Mouse (Mus musculus) embryonic facial prominence, embryonic 10.5 days (tissue): Measurements from ENCODE around the gene Sdc1. TPM values are rescaled to one million over a fixed set of nuclear protein-coding genes. Genes with fewer than 3 reads are reported as not detected.

Experiments
- DNase-seq: peaks from one replicate; pipeline ENCODE4 v3.0.0-alpha.2; 2017; ENCODE audit warnings: low spot score
- H3K27ac ChIP-seq: fragments of 300-500 bp; sonication (generic); replicated peaks from 2 replicates; pipeline ENCODE4 v1.5.1; 2016; ENCODE audit warnings: mild to moderate bottlenecking
- H3K27me3 ChIP-seq: fragments of 300-500 bp; sonication (generic); replicated peaks from 2 replicates; pipeline ENCODE4 v1.6.1; 2016; ENCODE audit warnings: low read depth, mild to moderate bottlenecking; ENCODE audit not compliant: poor library complexity, severe bottlenecking
- H3K36me3 ChIP-seq: fragments of 300-500 bp; sonication (generic); replicated peaks from 2 replicates; pipeline ENCODE4 v1.6.1; 2016; ENCODE audit warnings: mild to moderate bottlenecking, moderate library complexity
- H3K4me1 ChIP-seq: fragments of 300-500 bp; sonication (generic); 2 replicates; pipeline ENCODE4 v1.6.1; 2016
- H3K4me3 ChIP-seq: fragments of 300-500 bp; sonication (generic); 2 replicates; pipeline ENCODE4 v1.5.1; 2016; ENCODE audit warnings: mild to moderate bottlenecking, moderate library complexity
- H3K9me3 ChIP-seq: fragments of 300-500 bp; sonication (generic); 2 replicates; pipeline ENCODE4 v1.6.1; 2016; ENCODE audit warnings: mild to moderate bottlenecking
- WGBS: fragments of 180-500 bp; shearing (Covaris S2); methylation state at CpG from one replicate; pipeline ENCODE4 v1.1.7; 2016; 5-methylcytosine and 5-hydroxymethylcytosine counted together
- polyA plus RNA-seq: library from polyadenylated mRNA; unstranded; fragments of >200 nt; fragmentation: Nextera tagmentation; extraction: Ambion mirVana; gene quantifications from 2 replicates; pipeline ENCODE4 v1.2.1, GENCODE M21; 2016

Gene Sdc1
- 157 and 158 TPM in 2 replicates for polyA plus RNA-seq

- Histone ChIP-seq H3K36me3 (peaks cover 2% of the 10 kb centered on the region; the same call in 1 of the 2 replicates), H3K4me3 (peak within 1 kb of the TSS; percentile 88), H3K27ac (peak within 1 kb of the TSS; percentile 97), H3K9me3 (peaks cover 4% of the 10 kb centered on the region; the same call in 1 of the 2 replicates), H3K4me1 (peaks cover 36% of the 10 kb centered on the region), H3K27me3 (no peaks in the 10 kb centered on the region)
- under 1% methylated on average over 67 of the region's 67 CpGs for WGBS
- peak; percentile 99 for DNase-seq
Measured at GRCm38 (mm10) chr12:8770946-8771843, at the start of gene Sdc1. Gene Sdc1 (plus strand): TSS chr12:8771323.

GRCm38 (mm10) chr12:8726890-8727289 lies 44.2 kb upstream of the Sdc1 start:
- Histone ChIP-seq H3K36me3 (peaks cover 97% of the 10 kb centered on the region), H3K27ac (no peak overlapping the region), H3K27me3 (no peaks in the 10 kb centered on the region), H3K9me3 (no peaks in the 10 kb centered on the region), H3K4me3 (no peak overlapping the region), H3K4me1 (no peaks in the 10 kb centered on the region)
- DNase-seq: no peak
- whole genome bisulfite sequencing: 63% methylated on average over 1 of the region's 1 CpGs

- H3K4me1 ChIP-seq: no peaks in the 10 kb centered on the region
- no peaks in the 10 kb centered on the region for H3K27me3 ChIP-seq
- H3K9me3 ChIP-seq: no peaks in the 10 kb centered on the region
- peaks cover 97% of the 10 kb centered on the region for H3K36me3 ChIP-seq
- no peak overlapping the region for H3K4me3 ChIP-seq
- DNase-seq: no peak
- H3K27ac ChIP-seq: no peak overlapping the region
- WGBS: 87% methylated on average over 2 of the region's 2 CpGs
Measured at GRCm38 (mm10) chr12:8728739-8729138, 42.4 kb upstream of the Sdc1 start.

- Histone ChIP-seq H3K4me1 (no peaks in the 10 kb centered on the region), H3K4me3 (no peak overlapping the region), H3K27ac (no peak overlapping the region), H3K36me3 (peaks cover 96% of the 10 kb centered on the region), H3K9me3 (peaks cover 10% of the 10 kb centered on the region; the same call in 1 of the 2 replicates), H3K27me3 (no peaks in the 10 kb centered on the region)
- peak; percentile 6 for DNase-seq
- WGBS: 96% methylated on average over 2 of the region's 2 CpGs
Measured at GRCm38 (mm10) chr12:8753654-8754053, 17.5 kb upstream of the Sdc1 start.

GRCm38 (mm10) chr12:8754116-8754515 lies 17.0 kb upstream of the Sdc1 start:
- DNase-seq: peak; percentile 8
- no peaks in the 10 kb centered on the region for H3K4me1 ChIP-seq
- WGBS: 83% methylated on average over 4 of the region's 4 CpGs
- H3K4me3 ChIP-seq: no peak overlapping the region
- H3K27ac ChIP-seq: no peak overlapping the region
- peaks cover 91% of the 10 kb centered on the region for H3K36me3 ChIP-seq
- H3K9me3 ChIP-seq: peaks cover 10% of the 10 kb centered on the region; the same call in 1 of the 2 replicates
- no peaks in the 10 kb centered on the region for H3K27me3 ChIP-seq

- H3K27ac ChIP-seq: no peak overlapping the region
- 94% methylated on average over 3 of the region's 3 CpGs for WGBS
- peak; percentile 6 for DNase-seq
- H3K4me1 ChIP-seq: no peaks in the 10 kb centered on the region
- H3K36me3 ChIP-seq: peaks cover 56% of the 10 kb centered on the region
- peaks cover 10% of the 10 kb centered on the region; the same call in 1 of the 2 replicates for H3K9me3 ChIP-seq
- no peaks in the 10 kb centered on the region for H3K27me3 ChIP-seq
- no peak overlapping the region for H3K4me3 ChIP-seq
Measured at GRCm38 (mm10) chr12:8758029-8758428, 13.1 kb upstream of the Sdc1 start.

- whole genome bisulfite sequencing: 82% methylated on average over 4 of the region's 4 CpGs
- peaks cover 45% of the 10 kb centered on the region for H3K36me3 ChIP-seq
- H3K27me3 ChIP-seq: no peaks in the 10 kb centered on the region
- H3K9me3 ChIP-seq: peaks cover 10% of the 10 kb centered on the region; the same call in 1 of the 2 replicates
- no peak overlapping the region for H3K4me3 ChIP-seq
- no peaks in the 10 kb centered on the region for H3K4me1 ChIP-seq
- DNase-seq: peak; percentile 6
- H3K27ac ChIP-seq: no peak overlapping the region
Measured at GRCm38 (mm10) chr12:8759115-8759514, 12.0 kb upstream of the Sdc1 start.

- peaks cover 39% of the 10 kb centered on the region for H3K36me3 ChIP-seq
- H3K27ac ChIP-seq: no peak overlapping the region
- no peak for DNase-seq
- H3K27me3 ChIP-seq: no peaks in the 10 kb centered on the region
- H3K4me3 ChIP-seq: no peak overlapping the region
- no peaks in the 10 kb centered on the region for H3K4me1 ChIP-seq
- H3K9me3 ChIP-seq: peaks cover 10% of the 10 kb centered on the region; the same call in 1 of the 2 replicates
- WGBS: 88% methylated on average over 6 of the region's 6 CpGs
Measured at GRCm38 (mm10) chr12:8759779-8760178, 11.3 kb upstream of the Sdc1 start.

- peak; percentile 7 for DNase-seq
- no peak overlapping the region for H3K27ac ChIP-seq
- H3K27me3 ChIP-seq: no peaks in the 10 kb centered on the region
- peaks cover 31% of the 10 kb centered on the region for H3K36me3 ChIP-seq
- WGBS: 89% methylated on average over 6 of the region's 6 CpGs
- no peaks in the 10 kb centered on the region for H3K4me1 ChIP-seq
- no peak overlapping the region for H3K4me3 ChIP-seq
- H3K9me3 ChIP-seq: peaks cover 10% of the 10 kb centered on the region; the same call in 1 of the 2 replicates
Measured at GRCm38 (mm10) chr12:8760561-8760960, 10.6 kb upstream of the Sdc1 start.

GRCm38 (mm10) chr12:8761058-8761457 lies 10.1 kb upstream of the Sdc1 start:
- DNase-seq: peak; percentile 6
- 80% methylated on average over 7 of the region's 7 CpGs for WGBS
- Histone ChIP-seq H3K4me1 (no peaks in the 10 kb centered on the region), H3K27me3 (no peaks in the 10 kb centered on the region), H3K9me3 (peaks cover 10% of the 10 kb centered on the region; the same call in 1 of the 2 replicates), H3K36me3 (peaks cover 26% of the 10 kb centered on the region), H3K4me3 (no peak overlapping the region), H3K27ac (no peak overlapping the region)

- Histone ChIP-seq H3K9me3 (0 out of 2 replicates have a peak, but pooled peaks cover 4% of the 10 kb centered on the region), H3K36me3 (peaks cover 10% of the 10 kb centered on the region), H3K27ac (no peak overlapping the region), H3K4me1 (no peaks in the 10 kb centered on the region), H3K4me3 (no peak overlapping the region), H3K27me3 (no peaks in the 10 kb centered on the region)
- DNase-seq: peak; percentile 18
- 72% methylated on average over 2 of the region's 2 CpGs for WGBS
Measured at GRCm38 (mm10) chr12:8762667-8763066, 8.5 kb upstream of the Sdc1 start.

- WGBS: 88% methylated on average over 15 of the region's 15 CpGs
- no peaks in the 10 kb centered on the region for H3K4me1 ChIP-seq
- no peak overlapping the region for H3K27ac ChIP-seq
- DNase-seq: peak; percentile 9
- H3K9me3 ChIP-seq: peaks cover 4% of the 10 kb centered on the region; the same call in 1 of the 2 replicates
- H3K36me3 ChIP-seq: 0 out of 2 replicates have a peak, but pooled peaks cover 2% of the 10 kb centered on the region
- no peak overlapping the region for H3K4me3 ChIP-seq
- no peaks in the 10 kb centered on the region for H3K27me3 ChIP-seq
Measured at GRCm38 (mm10) chr12:8764221-8764930, 6.7 kb upstream of the Sdc1 start.
